14 mouse cellular contexts compared by ENCODE assay signal in genomic region chr10:68168613-68169012, GRCm38 (mm10).
DNase-seq lines count a peak whose midpoint lies in the region; ATAC-seq and TF ChIP-seq lines count a peak whose summit lies in the region.
"Had no signal": no experiment of that assay in that cellular context is flagged by ENCODE, and none has a peak within 500 bp of the region (broad histone marks: within the 10 kb centered on the region; RNA-seq: fewer than 3 reads in every experiment).

No protein-coding gene starts in this region.

- ATAC-seq in heart, embryonic 15.5 days (replicated peaks; ENCODE audit: insufficient number of reproducible peaks, insufficient read depth, low FRiP score, low read depth) = no peak
- no peak for ATAC-seq in stomach, embryonic 15.5 days (ENCODE audit: insufficient read depth, low FRiP score, low read depth)
- no peak for ATAC-seq in cerebellum, adult (ENCODE audit: insufficient number of reproducible peaks, low FRiP score, low TSS enrichment)
- no peak for ATAC-seq in neural tube, embryonic 15.5 days (ENCODE audit: low FRiP score)
- ATAC-seq: inflammation-experienced regulatory T-cells, adult 6 months had no signal

- H3K4me1 ChIP-seq in heart, adult 2 months (ENCODE audit: control insufficient read depth, insufficient read depth, low read length) = peaks cover 11% of the 10 kb centered on the region
- H3K4me1 ChIP-seq in heart, embryonic 15.5 days (replicated peaks) = peaks cover 51% of the 10 kb centered on the region
- H3K4me1 ChIP-seq in stomach, embryonic 15.5 days = peaks cover 18% of the 10 kb centered on the region
- H3K4me1 ChIP-seq in neural tube, embryonic 15.5 days = peaks cover 25% of the 10 kb centered on the region

- 15% methylated on average over 6 of the region's 6 CpGs for WGBS in heart, adult 2 months
- 31% methylated on average over 6 of the region's 6 CpGs for WGBS in heart, embryonic 15.5 days
- WGBS in stomach, embryonic 15.5 days = 37% methylated on average over 6 of the region's 6 CpGs
- 85% methylated on average over 6 of the region's 6 CpGs for WGBS in neural tube, embryonic 15.5 days

- H3K9ac ChIP-seq in heart, adult 2 months (ENCODE audit: low read depth, low read length) = no peak overlapping the region
- no peak overlapping the region for H3K9ac ChIP-seq in heart, embryonic 15.5 days
- no peak overlapping the region for H3K9ac ChIP-seq in stomach, embryonic 15.5 days
- no peak overlapping the region for H3K9ac ChIP-seq in neural tube, embryonic 15.5 days (replicated peaks)
- H3K9ac ChIP-seq: liver, postnatal 0 days had no signal

- TF ChIP-seq POLR2A in heart, adult 2 months (IDR thresholded peaks at IDR 0.05; ENCODE audit: insufficient read depth, low read depth, low read length) = no peak

- H3K4me2 ChIP-seq in heart, embryonic 15.5 days = peak overlapping the region; percentile 38
- H3K4me2 ChIP-seq in stomach, embryonic 15.5 days = no peak overlapping the region
- no peak overlapping the region for H3K4me2 ChIP-seq in neural tube, embryonic 15.5 days

- DNase-seq in heart, adult 2 months = no peak
- no peak for DNase-seq in heart, adult 9 months (ENCODE audit: low spot score in 2 of 2)
- DNase-seq in left cerebral cortex, adult 2 months (ENCODE audit: extremely low spot score in 1 of 2, low spot score in 2 of 2) = no peak
- no peak for DNase-seq in left cerebral cortex, postnatal 10 days (ENCODE audit: extremely low spot score in 1 of 2, low spot score in 2 of 2)
- DNase-seq: B cell, adult 2 months; cerebellum, postnatal 14 days; liver, postnatal 0 days; midbrain, embryonic 14.5 days; thymus, postnatal 14 days had no signal

- peaks cover 23% of the 10 kb centered on the region for H3K36me3 ChIP-seq in heart, adult 2 months (ENCODE audit: control insufficient read depth, insufficient read depth, low read length)
- H3K36me3 ChIP-seq in heart, embryonic 15.5 days = no peaks in the 10 kb centered on the region
- H3K36me3 ChIP-seq in stomach, embryonic 15.5 days = no peaks in the 10 kb centered on the region
- H3K36me3 ChIP-seq in neural tube, embryonic 15.5 days = no peaks in the 10 kb centered on the region

- peak overlapping the region; percentile 71 for H3K27ac ChIP-seq in heart, adult 2 months
- peak overlapping the region; percentile 33; the same call in 1 of the 2 replicates for H3K27ac ChIP-seq in left cerebral cortex, adult 2 months
- peak overlapping the region; percentile 83 for H3K27ac ChIP-seq in heart, embryonic 15.5 days
- H3K27ac ChIP-seq in stomach, embryonic 15.5 days = peak overlapping the region; percentile 31; the same call in 1 of the 2 replicates
- H3K27ac ChIP-seq in neural tube, embryonic 15.5 days (replicated peaks) = no peak overlapping the region

- no peaks in the 10 kb centered on the region for H3K79me2 ChIP-seq in heart, adult 2 months (replicated peaks; ENCODE audit: control insufficient read depth, insufficient read depth, low read length)

- TF ChIP-seq EP300 in heart, adult 2 months (IDR thresholded peaks at IDR 0.05; ENCODE audit: insufficient read depth, low read depth, low read length) = no peak

- H3K4me3 ChIP-seq in heart, adult 2 months = no peak overlapping the region; the same call in 1 of the 2 replicates
- H3K4me3 ChIP-seq in left cerebral cortex, adult 2 months = no peak overlapping the region
- no peak overlapping the region for H3K4me3 ChIP-seq in heart, embryonic 15.5 days
- no peak overlapping the region for H3K4me3 ChIP-seq in stomach, embryonic 15.5 days (replicated peaks)
- H3K4me3 ChIP-seq in neural tube, embryonic 15.5 days (replicated peaks) = no peak overlapping the region

- intact Hi-C loops in heart, adult 2 months (cut with DNase I) = loop anchor here (5.0 kb wide), 1 partner anchor 109 kb away; the partner anchor contains the start of gene Arid5b
- intact Hi-C loops in left cerebral cortex, adult 2 months (cut with DNase I) = loop anchor here (5.0 kb wide), 1 partner anchor 439 kb away; no protein-coding TSS in a partner anchor
- intact Hi-C loops in left cerebral cortex, postnatal 10 days (cut with DNase I) = loop anchor here (5.0 kb wide), 1 partner anchor 109 kb away; the partner anchor contains the start of gene Arid5b

- no peaks in the 10 kb centered on the region for H3K9me3 ChIP-seq in heart, embryonic 15.5 days (replicated peaks)
- H3K9me3 ChIP-seq in stomach, embryonic 15.5 days = no peaks in the 10 kb centered on the region
- no peaks in the 10 kb centered on the region for H3K9me3 ChIP-seq in neural tube, embryonic 15.5 days (replicated peaks)

- no peak for TF ChIP-seq CTCF in heart, adult 2 months (IDR thresholded peaks at IDR 0.05)
- TF ChIP-seq CTCF in left cerebral cortex, adult 2 months (IDR thresholded peaks at IDR 0.05) = no peak

- H3K27me3 ChIP-seq in heart, adult 2 months (ENCODE audit: control insufficient read depth, insufficient read depth, low read length) = no peaks in the 10 kb centered on the region
- no peaks in the 10 kb centered on the region for H3K27me3 ChIP-seq in heart, embryonic 15.5 days
- no peaks in the 10 kb centered on the region for H3K27me3 ChIP-seq in stomach, embryonic 15.5 days (replicated peaks)
- no peaks in the 10 kb centered on the region for H3K27me3 ChIP-seq in neural tube, embryonic 15.5 days (replicated peaks)
